Mouse (Mus musculus) brain, embryonic 18.5 days (tissue): ENCODE results near the gene Dock9.

Experiments
- DNase-seq: peaks from one replicate; pipeline ENCODE4 v3.0.0-alpha.2; 2012; ENCODE audit warnings: low read depth, low spot score

Gene Dock9

DNA sequence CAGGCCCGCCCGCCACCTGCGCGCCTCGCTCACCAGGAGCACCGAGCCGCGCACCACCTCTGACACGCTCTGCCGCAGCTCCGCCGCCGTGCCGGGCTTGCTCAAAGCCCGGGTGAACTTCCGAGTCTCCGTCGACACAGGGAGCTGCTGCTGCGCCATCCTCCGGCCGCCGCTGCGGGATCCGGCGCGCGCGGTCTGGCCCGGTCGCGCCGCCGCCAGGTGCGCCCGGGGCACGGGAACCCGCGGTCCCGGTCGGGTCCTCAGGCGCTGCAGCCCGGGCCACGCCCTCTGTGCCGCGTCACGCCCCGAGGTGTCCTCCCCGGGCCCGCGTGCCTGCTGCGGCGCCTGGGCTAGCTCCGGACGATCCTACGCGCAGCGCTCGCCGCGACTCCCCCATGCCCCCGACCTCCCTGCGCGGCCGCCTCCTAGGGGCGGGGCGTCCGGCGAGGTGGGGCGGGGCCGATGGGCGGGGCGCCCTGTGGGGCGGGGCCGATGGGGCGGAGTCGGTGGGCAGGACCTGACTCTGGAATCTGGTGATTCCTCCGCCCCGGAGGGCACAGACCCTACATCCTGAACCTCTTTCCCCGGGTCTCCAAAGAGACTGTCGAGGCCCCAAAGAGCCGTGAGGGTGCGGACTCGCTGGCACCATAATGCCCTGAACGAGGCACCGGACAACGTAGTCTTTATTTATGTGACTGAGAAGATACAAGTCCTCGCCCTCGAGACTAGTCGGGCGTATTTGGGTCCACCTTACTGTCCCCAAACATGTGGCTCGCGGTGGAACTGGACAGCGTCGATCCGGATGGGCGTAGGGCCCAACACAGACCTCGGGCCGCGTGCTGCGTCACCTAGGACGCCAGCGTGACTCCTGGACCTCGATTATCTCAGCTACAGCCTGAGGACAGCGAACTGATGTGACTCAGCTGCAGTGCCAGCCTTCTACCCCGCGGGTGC is at the start of gene Dock9:
Gene Dock9 (minus strand): TSS at position 381 of the 954 bp plus-strand sequence.
- DNase-seq = peak; percentile 47

GRCm38 (mm10) chr14:121844486-121844885 is 46.8 kb upstream of the Dock9 start:
- no peak for DNase-seq

- no peak for DNase-seq
These were observed 42.6 kb upstream of the Dock9 start for GRCm38 (mm10) chr14:121840217-121840616.

DNA sequence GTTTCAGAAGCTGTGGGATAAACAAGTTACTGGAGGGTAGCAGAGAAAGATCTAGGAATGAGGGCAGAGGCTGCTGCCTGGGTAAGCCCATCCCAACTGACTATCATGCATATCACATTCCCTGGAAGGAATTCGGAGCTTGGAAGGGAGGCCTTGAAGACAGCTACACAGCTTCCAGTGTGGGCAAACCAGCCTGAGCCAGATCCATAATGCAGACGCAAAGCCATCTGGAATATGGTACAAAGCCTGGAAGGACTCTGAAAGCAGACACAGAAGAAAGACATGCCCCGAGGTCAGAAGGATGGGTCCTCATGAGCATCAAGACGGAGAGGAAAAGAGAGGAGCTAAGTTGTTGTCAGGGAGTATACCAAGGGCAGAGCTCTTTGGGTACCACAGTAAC is 40.5 kb upstream of the Dock9 start:
- DNase-seq = no peak

- no peak for DNase-seq
These were observed 35.4 kb upstream of the Dock9 start for GRCm38 (mm10) chr14:121833001-121833520.

- DNase-seq = no peak
These were observed 32.3 kb upstream of the Dock9 start for GRCm38 (mm10) chr14:121829816-121830442.

- DNase-seq = no peak
These were observed 29.5 kb upstream of the Dock9 start for GRCm38 (mm10) chr14:121827091-121827490.

GRCm38 (mm10) chr14:121825521-121826445 is 28.1 kb upstream of the Dock9 start:
- DNase-seq = no peak

GRCm38 (mm10) chr14:121824322-121825103 is 26.9 kb upstream of the Dock9 start:
- no peak for DNase-seq

DNA sequence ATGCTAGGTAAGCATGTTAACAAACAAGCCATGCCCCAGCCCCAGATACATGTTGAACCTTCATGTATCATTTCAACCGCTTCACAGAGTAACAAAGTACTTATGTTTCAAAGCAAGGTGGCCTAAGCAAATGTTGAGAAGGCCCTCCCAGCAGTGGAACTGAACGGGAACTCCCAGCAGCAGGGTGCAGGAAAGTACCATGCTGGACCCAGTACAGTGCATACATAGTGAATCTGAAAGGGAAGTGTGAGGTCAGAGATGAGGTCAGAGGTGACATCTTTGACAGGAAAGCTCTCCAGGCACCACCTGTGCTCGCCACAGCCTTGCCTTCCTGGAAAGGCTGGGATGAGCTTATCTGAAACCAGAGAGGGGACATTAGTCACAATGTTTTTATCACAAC is 25.4 kb upstream of the Dock9 start:
- DNase-seq = no peak

DNA sequence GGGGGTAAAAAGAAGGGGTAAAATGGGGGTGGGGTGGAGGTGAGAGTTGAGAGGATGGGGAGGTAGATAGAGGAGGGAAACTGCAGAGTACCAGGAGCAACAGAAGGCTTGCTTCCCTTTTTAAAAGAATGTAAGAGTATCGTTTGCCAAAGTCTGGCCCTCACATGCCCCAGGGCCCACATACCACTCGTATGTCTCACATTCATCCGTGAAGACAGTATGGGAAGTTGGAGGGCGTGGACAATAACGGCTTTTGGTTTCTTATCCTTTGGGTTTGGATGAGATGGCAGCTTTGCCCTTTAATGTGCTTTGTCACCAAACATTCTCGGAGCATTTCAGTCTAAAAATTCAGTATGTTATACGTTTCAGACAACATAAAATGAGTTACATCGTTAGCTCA is 24.9 kb upstream of the Dock9 start:
- no peak for DNase-seq

GRCm38 (mm10) chr14:121806791-121807190 is 9.2 kb upstream of the Dock9 start:
- DNase-seq = no peak

DNA sequence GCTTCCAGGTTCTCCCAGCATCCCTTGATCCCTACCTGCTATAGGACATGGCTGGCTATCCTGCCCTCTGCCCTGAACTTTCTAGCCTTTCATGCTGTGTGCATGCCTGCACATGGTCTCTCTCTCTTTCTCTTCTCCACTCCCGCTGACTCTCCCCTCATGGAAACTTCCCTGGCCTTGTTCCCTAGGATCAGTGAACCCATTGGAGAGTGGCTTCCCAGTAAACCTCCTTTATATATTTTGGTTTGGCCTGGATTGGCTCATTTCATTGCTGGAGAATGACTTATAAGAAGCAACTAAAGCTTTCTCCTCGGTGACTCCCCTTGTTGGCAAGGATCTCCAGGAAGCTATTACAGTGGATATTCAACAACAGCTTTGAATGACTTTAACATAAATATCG is 8.7 kb upstream of the Dock9 start:
- no peak for DNase-seq

DNA sequence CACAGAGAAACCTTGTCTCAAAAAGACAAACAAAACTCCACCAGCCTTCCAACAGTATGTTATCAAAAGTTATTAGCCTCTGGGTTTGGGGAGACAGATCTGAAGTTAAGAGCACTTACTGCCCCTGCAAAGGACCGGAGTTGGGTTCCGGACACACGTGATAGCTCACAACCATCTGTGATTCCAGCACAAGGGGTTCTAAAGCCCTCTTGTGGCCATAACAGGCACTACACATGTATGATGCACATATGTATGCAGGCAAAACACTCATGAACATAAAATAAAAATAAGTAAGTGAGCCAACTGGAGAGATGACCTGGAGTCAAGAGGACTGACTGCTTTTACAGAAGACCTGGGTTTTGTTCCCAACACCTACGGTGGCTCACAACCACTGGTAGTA is 6.8 kb upstream of the Dock9 start:
- no peak for DNase-seq

- DNase-seq = no peak
These were observed 3.3 kb upstream of the Dock9 start for GRCm38 (mm10) chr14:121800962-121801361.

DNA sequence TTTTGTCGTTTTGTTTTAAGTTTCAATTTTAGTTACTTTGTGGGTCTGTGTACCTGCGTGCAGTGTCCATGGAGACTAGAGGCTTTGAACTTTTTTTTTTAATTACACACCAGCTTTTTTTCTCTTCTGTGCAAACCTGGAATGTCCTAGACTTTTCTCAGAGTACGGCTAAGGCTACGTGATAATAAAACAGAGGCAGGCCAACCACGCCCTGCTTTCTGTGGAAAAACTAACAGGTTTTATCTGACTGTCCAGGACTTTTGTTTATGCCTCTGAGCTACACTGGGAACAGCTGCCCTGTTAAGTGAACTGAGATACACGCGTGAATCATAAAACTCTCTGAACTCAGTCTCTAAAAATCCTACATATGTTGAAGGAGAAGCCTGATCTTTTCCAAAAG is 1.5 kb upstream of the Dock9 start:
- DNase-seq = no peak

DNA sequence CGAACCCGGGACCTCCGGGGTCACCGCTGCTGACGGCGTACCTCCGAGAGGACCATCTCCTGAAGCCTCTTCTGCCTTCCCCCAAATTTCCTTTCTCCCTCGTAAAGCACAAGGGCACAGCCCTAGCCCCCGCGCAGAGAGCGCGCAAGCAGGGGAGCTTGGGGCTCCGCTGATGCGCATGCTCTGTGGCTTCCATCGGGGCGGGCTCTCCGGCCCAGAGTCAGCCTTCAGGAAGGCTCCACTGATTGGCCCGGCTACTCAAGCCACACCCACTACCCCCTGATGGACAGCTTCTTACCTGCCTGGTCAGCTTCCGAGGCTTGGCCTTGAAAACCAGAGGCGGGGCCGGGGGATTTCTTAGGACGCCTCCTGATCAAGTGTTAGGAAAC is 768 bp upstream of the Dock9 start:
- DNase-seq = peak; percentile 86

DNA sequence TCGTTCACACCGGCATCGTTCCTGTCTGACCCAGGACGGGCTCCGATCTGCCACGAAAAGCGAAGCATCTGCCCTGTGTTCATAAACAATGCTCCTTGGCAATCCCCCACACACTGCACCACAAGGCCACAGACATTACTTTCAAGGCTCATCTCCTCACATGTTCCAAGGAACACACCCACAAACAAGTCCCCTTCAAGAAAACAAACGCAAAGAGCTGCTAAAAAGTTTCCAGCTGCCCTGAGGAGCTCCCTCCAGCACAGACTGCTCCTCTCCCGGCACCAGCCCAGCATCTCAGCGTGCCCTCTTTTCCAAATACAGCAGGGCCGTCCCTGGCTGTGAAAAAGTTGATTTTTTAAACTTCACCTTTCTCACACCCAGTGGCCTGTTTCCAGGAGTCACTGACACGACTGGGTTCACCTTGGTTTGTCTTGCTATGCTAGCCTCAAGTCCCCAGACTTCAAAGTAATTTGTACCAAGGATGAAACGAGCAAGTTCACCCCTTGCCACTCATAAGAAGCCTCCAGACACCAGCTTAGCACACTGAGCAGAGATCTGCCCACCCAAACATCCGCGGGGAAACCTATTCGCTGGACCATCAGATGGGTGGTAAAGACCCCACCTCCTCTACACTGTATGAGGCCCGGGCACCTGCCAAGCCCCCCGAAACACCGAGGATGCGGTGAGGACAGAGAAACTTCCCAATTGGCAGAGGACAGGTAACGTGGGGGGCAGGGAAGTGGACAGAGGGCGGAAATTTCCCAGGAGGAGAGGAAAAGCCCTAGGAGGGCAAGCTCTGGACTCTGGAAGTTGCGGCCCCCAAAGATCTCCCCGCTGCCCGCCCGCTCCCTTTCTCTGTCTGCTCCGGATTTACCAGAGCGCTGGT is 823 bp downstream of the Dock9 start:
- no peak for DNase-seq

- DNase-seq = no peak
These were observed 2.1 kb downstream of the Dock9 start for GRCm38 (mm10) chr14:121795536-121795935.

DNA sequence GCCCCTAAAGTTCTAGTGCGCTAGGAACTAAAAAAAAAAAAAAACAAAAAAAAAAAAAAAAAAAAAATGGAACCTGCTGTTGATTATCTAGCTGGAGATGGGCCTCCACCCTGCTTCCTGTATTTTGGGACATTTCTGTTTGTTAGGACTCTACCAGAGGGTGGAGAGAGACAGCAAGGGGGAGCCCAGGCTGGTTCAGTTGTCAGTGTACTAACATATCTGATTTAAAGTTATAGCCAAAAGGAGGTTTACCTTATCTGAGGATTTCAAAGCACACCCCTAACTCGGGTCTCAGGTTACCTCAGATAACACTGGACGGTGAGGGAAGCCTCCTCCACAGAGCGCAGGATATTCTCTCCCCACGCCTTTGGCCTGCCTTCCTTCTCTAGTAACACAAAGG is 4.0 kb downstream of the Dock9 start:
- DNase-seq = no peak
